Mouse (Mus musculus): ENCODE data around the gene Cys1. TPM values are rescaled to one million over a fixed set of nuclear protein-coding genes. Genes with fewer than 3 reads are reported as not detected.

Cys1 gene
- polyA plus RNA-seq, 1 experiment, result not detected

DNA sequence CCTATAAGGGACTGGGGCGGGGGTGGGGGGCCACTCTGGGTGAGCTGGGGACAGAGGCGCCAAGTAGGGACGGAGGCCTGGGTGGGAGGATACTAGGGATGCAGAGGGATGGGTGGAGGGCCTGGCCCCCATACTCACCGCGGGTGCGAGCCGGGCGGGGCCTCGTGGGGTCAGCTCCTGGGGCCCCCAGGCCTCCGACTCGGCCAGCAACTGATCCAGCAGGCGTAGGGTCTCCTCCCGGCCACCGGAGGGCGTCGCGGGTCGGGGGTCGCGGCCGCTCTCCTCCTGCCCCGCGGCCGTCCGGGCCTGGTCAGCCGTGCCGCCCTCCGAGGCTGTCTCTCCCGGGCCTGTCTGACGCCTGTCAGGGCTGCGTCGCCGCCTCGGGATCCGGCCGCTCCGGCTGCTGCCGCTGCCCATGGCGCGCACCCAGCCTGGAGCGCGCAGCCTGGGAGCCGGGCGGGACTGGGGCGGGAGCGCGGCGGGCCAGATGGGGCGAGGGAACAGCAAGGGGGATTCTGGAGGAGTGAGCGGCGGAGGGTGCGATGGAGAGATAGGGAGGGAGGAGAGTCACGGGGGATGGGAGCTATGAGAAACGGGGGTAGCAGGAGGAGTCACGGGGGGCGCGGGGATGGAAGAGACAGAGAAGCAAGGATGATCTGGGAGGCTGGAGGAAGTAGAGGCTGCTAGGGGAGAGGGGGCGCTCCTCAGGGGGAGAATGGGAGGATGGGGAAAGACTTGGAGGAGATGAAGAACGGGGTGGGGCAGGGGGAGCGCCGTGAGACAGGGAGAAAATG is 924 bp downstream of the Cys1 start:
- no peaks in the 10 kb centered on the region for H3K36me3 ChIP-seq (replicated peaks; ENCODE audit: low read length)
- TF ChIP-seq FLI1 (IDR thresholded peaks at IDR 0.05; ENCODE audit: low read length), result no peak
- no peak for TF ChIP-seq GATA1 (IDR thresholded peaks at IDR 0.05; ENCODE audit: borderline replicate concordance, low read length)
- H3K27me3 ChIP-seq (replicated peaks), result peaks cover 79% of the 10 kb centered on the region
- peak overlapping the region; percentile 86 for H3K4me3 ChIP-seq (replicated peaks)
- H3K9me3 ChIP-seq, result no peaks in the 10 kb centered on the region
- peaks cover 19% of the 10 kb centered on the region for H3K4me1 ChIP-seq

DNA sequence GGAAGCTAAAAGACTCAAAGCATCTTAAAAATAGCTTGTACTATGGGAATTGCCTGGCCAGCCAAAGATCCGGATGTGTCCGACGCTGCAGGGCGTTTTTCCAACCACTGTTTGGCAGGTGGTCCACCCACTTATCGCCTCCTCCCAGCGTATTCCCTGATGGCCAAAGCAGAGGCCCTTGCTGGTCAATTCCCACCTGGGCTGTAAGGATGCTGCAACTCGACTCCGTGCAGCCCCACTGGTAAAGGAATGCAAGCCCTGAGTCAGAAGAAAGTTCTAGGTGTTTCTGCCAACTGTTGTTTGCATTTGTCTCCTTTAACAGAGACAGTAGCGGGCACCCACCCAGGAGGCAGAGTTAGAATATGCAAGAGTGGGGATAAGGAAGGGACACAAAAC is 1.5 kb downstream of the Cys1 start:
- Histone ChIP-seq H3K27me3 (replicated peaks) (peaks cover 75% of the 10 kb centered on the region), H3K4me1 (peaks cover 20% of the 10 kb centered on the region), H3K36me3 (replicated peaks; ENCODE audit: low read length) (no peaks in the 10 kb centered on the region), H3K4me3 (replicated peaks) (no peak overlapping the region), H3K9me3 (no peaks in the 10 kb centered on the region)
- TF ChIP-seq FLI1 (IDR thresholded peaks at IDR 0.05; ENCODE audit: low read length) (no peak), GATA1 (IDR thresholded peaks at IDR 0.05; ENCODE audit: borderline replicate concordance, low read length) (no peak)

DNA sequence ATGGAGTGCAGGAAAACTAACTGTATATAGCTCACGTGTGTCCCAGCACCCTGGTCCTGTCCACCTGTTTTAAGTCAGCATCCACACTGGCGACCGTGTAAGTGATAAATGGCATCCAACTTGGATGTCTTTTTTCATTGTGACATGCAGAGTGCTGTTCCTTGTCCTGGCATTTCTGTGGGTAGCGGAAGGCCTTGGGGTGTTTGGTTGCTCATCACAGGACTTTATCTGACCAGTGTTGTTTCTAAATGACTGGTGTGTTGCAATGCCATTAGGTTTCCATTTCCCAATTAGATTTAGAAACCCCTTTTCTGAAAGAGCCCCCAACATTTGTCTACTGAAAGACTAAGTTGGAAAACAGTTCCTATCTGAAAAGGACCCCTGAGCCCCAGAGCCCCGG is 19.5 kb downstream of the Cys1 start:
- H3K4me1 ChIP-seq, result peaks cover 12% of the 10 kb centered on the region
- TF ChIP-seq FLI1 (IDR thresholded peaks at IDR 0.05; ENCODE audit: low read length), result no peak
- no peak for TF ChIP-seq GATA1 (IDR thresholded peaks at IDR 0.05; ENCODE audit: borderline replicate concordance, low read length)
- H3K36me3 ChIP-seq (replicated peaks; ENCODE audit: low read length), result peaks cover 36% of the 10 kb centered on the region
- no peak overlapping the region for H3K4me3 ChIP-seq (replicated peaks)
- peaks cover 6% of the 10 kb centered on the region for H3K27me3 ChIP-seq (replicated peaks)
- no peaks in the 10 kb centered on the region for H3K9me3 ChIP-seq

GRCm38 (mm10) chr12:24661100-24661499 is 20.5 kb downstream of the Cys1 start:
- H3K4me3 ChIP-seq (replicated peaks), result no peak overlapping the region
- TF ChIP-seq GATA1 (IDR thresholded peaks at IDR 0.05; ENCODE audit: borderline replicate concordance, low read length) (no peak), FLI1 (IDR thresholded peaks at IDR 0.05; ENCODE audit: low read length) (no peak)
- no peaks in the 10 kb centered on the region for H3K9me3 ChIP-seq
- peaks cover 12% of the 10 kb centered on the region for H3K4me1 ChIP-seq
- H3K36me3 ChIP-seq (replicated peaks; ENCODE audit: low read length), result peaks cover 46% of the 10 kb centered on the region
- peaks cover 3% of the 10 kb centered on the region for H3K27me3 ChIP-seq (replicated peaks)

GRCm38 (mm10) chr12:24659923-24660322 is 21.7 kb downstream of the Cys1 start:
- peaks cover 17% of the 10 kb centered on the region for H3K4me1 ChIP-seq
- H3K4me3 ChIP-seq (replicated peaks), result no peak overlapping the region
- no peak for TF ChIP-seq GATA1 (IDR thresholded peaks at IDR 0.05; ENCODE audit: borderline replicate concordance, low read length)
- no peak for TF ChIP-seq FLI1 (IDR thresholded peaks at IDR 0.05; ENCODE audit: low read length)
- no peaks in the 10 kb centered on the region for H3K27me3 ChIP-seq (replicated peaks)
- peaks cover 57% of the 10 kb centered on the region for H3K36me3 ChIP-seq (replicated peaks; ENCODE audit: low read length)
- no peaks in the 10 kb centered on the region for H3K9me3 ChIP-seq

DNA sequence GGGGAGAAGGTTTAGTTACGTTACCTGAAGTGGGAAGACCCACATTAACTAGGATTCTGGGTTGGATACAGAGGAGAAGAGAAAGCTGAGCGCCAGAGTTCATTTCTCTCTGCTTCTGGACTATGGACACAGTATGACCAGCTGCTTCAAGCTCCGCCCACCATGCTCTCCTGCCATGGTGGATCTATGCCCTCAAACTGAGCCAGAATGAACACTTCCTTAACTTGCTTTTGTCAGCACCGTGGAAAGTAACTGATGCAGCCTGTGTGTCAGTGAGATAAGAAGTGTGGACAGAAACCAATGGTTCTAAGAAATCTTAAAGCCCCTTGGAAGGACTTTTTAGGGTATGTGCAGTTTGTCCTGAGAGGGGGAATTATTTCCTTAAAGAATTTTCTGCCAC is 22.6 kb downstream of the Cys1 start:
- H3K4me3 ChIP-seq (replicated peaks), result no peak overlapping the region
- peaks cover 67% of the 10 kb centered on the region for H3K36me3 ChIP-seq (replicated peaks; ENCODE audit: low read length)
- H3K9me3 ChIP-seq, result no peaks in the 10 kb centered on the region
- H3K27me3 ChIP-seq (replicated peaks), result no peaks in the 10 kb centered on the region
- no peak for TF ChIP-seq GATA1 (IDR thresholded peaks at IDR 0.05; ENCODE audit: borderline replicate concordance, low read length)
- no peak for TF ChIP-seq FLI1 (IDR thresholded peaks at IDR 0.05; ENCODE audit: low read length)
- peaks cover 23% of the 10 kb centered on the region for H3K4me1 ChIP-seq

GRCm38 (mm10) chr12:24656436-24656835 is 25.2 kb downstream of the Cys1 start:
- Histone ChIP-seq H3K9me3 (no peaks in the 10 kb centered on the region), H3K4me1 (peaks cover 43% of the 10 kb centered on the region), H3K4me3 (replicated peaks) (no peak overlapping the region), H3K27me3 (replicated peaks) (no peaks in the 10 kb centered on the region), H3K36me3 (replicated peaks; ENCODE audit: low read length) (peaks cover 68% of the 10 kb centered on the region)
- TF ChIP-seq GATA1 (IDR thresholded peaks at IDR 0.05; ENCODE audit: borderline replicate concordance, low read length) (no peak), FLI1 (IDR thresholded peaks at IDR 0.05; ENCODE audit: low read length) (no peak)

DNA sequence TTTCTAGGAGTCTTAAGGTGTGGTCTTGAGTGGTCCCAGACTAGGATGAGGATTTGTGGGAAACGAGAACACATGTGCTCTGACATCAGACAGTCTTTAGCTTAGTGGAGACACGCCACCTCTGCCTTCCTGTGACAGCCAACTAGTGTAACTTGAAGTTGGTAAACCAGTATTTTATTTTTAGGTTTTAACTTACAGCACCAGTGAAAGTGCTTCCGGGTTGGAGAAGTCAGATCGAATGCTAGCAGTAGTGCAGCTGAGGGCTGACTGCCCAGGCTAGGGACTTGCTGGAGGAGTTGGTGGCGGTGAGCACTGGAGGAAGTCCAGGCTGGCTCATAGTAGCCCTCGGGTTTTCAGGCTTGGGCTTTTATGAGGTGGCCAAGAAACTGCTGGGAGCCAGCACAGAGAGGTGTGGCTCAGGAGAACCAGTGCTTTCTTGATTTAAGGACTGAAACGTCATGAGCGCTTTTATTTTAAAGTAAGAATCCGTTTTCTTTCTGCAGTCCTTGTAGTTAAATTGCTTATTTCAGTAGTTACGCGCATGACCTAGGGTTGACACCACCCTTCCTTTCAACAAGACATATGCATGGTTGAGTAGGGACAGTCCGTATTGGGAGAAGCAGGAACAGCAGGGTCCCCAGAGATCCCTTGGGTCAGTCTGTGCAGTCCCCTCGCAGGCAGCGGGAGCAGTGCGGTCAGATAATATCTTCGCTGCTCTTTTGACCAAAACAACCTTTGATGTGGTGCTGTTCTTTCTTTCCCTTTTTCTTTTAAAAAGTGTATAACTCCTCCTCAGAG is 27.3 kb downstream of the Cys1 start:
- peaks cover 47% of the 10 kb centered on the region for H3K4me1 ChIP-seq
- TF ChIP-seq GATA1 (IDR thresholded peaks at IDR 0.05; ENCODE audit: borderline replicate concordance, low read length), result no peak
- TF ChIP-seq FLI1 (IDR thresholded peaks at IDR 0.05; ENCODE audit: low read length), result no peak
- no peak overlapping the region for H3K4me3 ChIP-seq (replicated peaks)
- H3K9me3 ChIP-seq, result no peaks in the 10 kb centered on the region
- peaks cover 52% of the 10 kb centered on the region for H3K36me3 ChIP-seq (replicated peaks; ENCODE audit: low read length)
- H3K27me3 ChIP-seq (replicated peaks), result no peaks in the 10 kb centered on the region

GRCm38 (mm10) chr12:24651642-24652342 is 29.8 kb downstream of the Cys1 start:
- H3K27me3 ChIP-seq (replicated peaks), result no peaks in the 10 kb centered on the region
- peaks cover 35% of the 10 kb centered on the region for H3K36me3 ChIP-seq (replicated peaks; ENCODE audit: low read length)
- no peak for TF ChIP-seq GATA1 (IDR thresholded peaks at IDR 0.05; ENCODE audit: borderline replicate concordance, low read length)
- H3K9me3 ChIP-seq, result no peaks in the 10 kb centered on the region
- H3K4me3 ChIP-seq (replicated peaks), result peak overlapping the region; percentile 98
- H3K4me1 ChIP-seq, result peaks cover 53% of the 10 kb centered on the region

Data from megakaryocyte, embryonic 14.5 days (primary cell).